Mouse (Mus musculus) right cerebral cortex, adult 18-20 months (tissue): Measurements from ENCODE around the gene Cemip.

Experiments
- DNase-seq: peaks from one replicate; pipeline ENCODE4 v3.0.0; 2022; ENCODE audit warnings: mixed read lengths

Cemip gene

GRCm38 (mm10) chr7:84090793-84091192 lies 4.5 kb upstream of the Cemip start:
- DNase-seq = no peak

GRCm38 (mm10) chr7:84089777-84090176 lies 3.5 kb upstream of the Cemip start:
- no peak for DNase-seq

- DNase-seq = peak; percentile 63
These were observed 2.7 kb upstream of the Cemip start for GRCm38 (mm10) chr7:84088971-84089370.

DNA sequence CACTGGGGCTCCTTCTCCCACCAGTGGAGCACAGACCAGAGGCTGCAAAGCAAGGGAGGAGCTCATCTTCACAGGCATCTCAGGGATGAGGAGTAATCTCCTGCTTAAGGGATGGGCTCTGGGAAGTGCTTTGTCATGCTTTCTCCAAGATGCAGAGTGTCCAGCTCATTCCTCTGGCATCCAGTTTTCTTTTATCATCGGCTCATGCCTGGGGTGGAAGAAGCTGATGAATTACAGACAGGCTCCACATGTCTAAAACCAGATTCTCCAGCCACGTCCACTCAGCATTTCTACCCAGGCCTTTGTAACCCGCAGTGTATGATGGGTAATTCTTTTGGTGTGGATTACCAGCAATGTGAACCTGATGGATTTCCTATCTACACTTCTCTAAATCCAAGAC lies 1.9 kb upstream of the Cemip start:
- no peak for DNase-seq

GRCm38 (mm10) chr7:84085049-84085945 lies 1.0 kb downstream of the Cemip start:
- DNase-seq = peak; percentile 13

GRCm38 (mm10) chr7:84077257-84078013 lies 8.9 kb downstream of the Cemip start:
- DNase-seq = no peak

DNA sequence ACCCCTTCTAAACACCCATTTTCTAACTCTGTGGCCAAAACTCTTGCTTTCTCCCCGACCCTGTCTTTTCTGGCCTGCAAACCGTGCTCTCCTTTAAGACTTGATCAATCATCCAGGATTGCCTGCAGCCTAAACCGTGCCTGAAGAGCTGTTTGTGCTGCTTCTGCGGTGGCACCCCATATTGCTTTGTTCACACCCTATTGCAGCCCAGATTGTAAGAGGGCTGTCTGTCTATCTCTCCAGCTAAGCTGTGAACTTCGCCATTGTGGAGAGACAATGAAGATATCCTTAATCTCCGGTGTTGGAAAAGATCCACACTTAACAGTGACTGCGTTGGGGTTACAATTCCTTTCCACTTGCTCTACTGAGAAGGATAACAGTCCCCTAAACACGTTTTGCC lies 12.0 kb downstream of the Cemip start:
- DNase-seq = peak; percentile 23

GRCm38 (mm10) chr7:84073856-84074255 lies 12.4 kb downstream of the Cemip start:
- no peak for DNase-seq

GRCm38 (mm10) chr7:84068931-84069330 lies 17.4 kb downstream of the Cemip start:
- no peak for DNase-seq

DNA sequence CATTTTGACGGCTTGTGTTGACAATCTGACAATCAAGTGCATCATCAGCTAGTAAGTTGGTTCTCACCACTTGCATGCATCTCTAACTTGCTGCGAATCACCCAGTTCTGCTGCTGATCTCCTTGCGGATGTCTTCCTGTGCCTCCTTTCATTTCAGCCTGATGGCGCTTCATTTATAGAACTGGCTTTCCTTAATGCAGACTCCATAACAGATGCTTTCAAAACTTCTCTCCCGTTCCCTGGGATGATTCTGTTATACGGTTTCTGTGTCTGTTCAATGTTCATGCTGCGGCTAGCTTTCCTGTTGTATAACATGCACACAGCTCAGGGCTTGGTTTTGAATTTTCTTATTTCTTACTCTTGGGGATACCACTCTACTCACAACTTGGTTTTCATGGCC lies 26.5 kb downstream of the Cemip start:
- no peak for DNase-seq

DNA sequence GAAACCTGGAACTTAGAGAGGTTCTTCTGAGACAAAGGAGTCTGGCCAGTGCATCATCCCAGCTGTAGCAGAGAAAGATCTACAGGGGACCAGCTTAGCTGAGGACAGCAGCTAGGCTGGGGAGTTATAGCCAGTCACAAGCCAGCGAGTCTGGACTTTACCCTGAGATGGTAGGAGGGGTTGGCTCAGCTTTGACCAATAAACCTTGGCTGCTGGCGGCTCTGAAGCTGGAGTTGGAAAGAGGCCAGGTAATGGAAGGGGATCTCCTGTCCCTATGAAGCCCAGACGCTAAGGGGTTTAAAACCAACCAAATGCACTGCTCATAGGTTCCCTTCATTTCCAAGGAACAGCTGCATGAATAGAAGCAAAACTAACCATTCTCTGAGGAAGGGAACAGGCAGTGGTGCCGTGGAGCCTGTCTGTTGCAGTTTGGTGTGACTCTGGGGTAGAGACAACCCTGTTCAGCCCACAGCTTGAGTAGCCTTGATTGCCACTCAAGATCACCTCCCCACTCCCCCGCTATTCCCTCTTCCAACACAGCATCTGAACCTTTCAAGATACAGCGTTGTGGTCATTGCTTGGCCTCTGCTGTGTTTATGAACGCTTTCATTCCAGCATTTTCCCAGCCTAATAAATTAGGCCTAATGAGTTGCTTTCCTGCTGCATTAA lies 30.2 kb downstream of the Cemip start:
- no peak for DNase-seq

GRCm38 (mm10) chr7:84053856-84054255 lies 32.4 kb downstream of the Cemip start:
- peak; percentile 19 for DNase-seq

GRCm38 (mm10) chr7:84051423-84051822 lies 34.9 kb downstream of the Cemip start:
- DNase-seq = no peak

- no peak for DNase-seq
These were observed 40.8 kb downstream of the Cemip start for GRCm38 (mm10) chr7:84045546-84045945.

- DNase-seq = peak; percentile 85
These were observed 41.6 kb downstream of the Cemip start for GRCm38 (mm10) chr7:84044581-84045290.

GRCm38 (mm10) chr7:84042726-84043125 lies 43.6 kb downstream of the Cemip start:
- DNase-seq = no peak

- no peak for DNase-seq
These were observed 46.3 kb downstream of the Cemip start for GRCm38 (mm10) chr7:84039856-84040522.

- no peak for DNase-seq
These were observed 47.7 kb downstream of the Cemip start for GRCm38 (mm10) chr7:84038642-84039041.

- peak; percentile 40 for DNase-seq
These were observed 53.5 kb downstream of the Cemip start for GRCm38 (mm10) chr7:84032831-84033230.

- DNase-seq = peak; percentile 57
These were observed 57.1 kb downstream of the Cemip start for GRCm38 (mm10) chr7:84029120-84029771.

DNA sequence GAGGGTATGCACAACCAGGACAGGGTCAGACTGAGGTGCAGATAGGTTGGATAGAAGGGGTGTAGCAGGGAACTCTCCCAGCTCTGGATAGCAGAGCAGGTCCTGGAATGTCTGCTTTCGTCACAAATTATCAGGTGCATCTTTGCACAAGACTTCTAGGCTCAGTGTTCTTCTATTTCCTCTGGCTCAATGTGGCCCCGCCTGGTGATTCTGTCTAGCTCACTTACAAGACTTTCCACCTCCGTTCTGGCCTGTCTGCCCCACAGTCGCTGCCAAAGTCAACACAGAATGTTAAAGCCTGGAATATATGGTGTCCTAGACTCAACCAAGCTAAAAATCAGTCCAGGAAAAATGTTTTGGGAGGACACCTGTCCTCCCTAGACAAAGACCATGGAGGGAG lies 57.9 kb downstream of the Cemip start:
- DNase-seq = no peak
